Comparison of ENCODE assay signal across 1 mouse cellular context in the genomic region with DNA sequence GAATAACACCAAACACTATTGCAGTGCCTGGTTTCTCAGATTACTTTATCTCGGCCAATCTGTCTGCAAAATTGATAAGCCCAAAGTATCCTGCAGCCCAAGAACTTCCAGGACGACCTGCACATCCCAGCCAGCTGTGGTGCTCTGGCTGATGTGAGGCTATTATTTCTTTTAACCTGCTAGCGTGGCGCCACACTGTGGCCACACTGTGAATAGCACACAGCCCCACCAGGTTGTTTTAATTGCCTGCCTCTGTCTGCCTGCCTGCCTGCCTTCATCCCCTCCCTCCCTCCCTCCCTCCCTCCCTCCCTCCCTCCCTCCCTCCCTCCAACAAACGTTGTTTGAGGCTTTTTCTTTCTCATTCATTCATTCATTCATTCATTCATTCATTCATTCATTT.
TF ChIP-seq lines count a peak whose summit lies in the region.

No protein-coding gene starts in this region.

TF ChIP-seq in CH12.LX, 34 proteins besides CTCF, POLR2A, EP300 and RAD21:
- no peak for TF ChIP-seq NRF1 (IDR thresholded peaks at IDR 0.05; ENCODE audit: low read depth, low read length)
- TF ChIP-seq JUND (conservative IDR thresholded peaks at IDR 0.05; ENCODE audit: low read depth, low read length) = no peak
- TF ChIP-seq SMC3 (IDR thresholded peaks at IDR 0.05; ENCODE audit: low read depth, low read length) = peak; percentile 68
